Mouse (Mus musculus) heart, postnatal 0 days (tissue): Measurements from ENCODE around the gene Srek1.

Experiments used
- CTCF ChIP-seq: IDR thresholded peaks from 2 replicates; pipeline ENCODE4 v1.5.1; 2016; ENCODE audit warnings: antibody characterized with exemption, control low read depth, low read depth
- EP300 ChIP-seq: IDR thresholded peaks from 2 replicates; pipeline ENCODE4 v1.6.1; 2016; ENCODE audit warnings: antibody characterized with exemption, low read depth

DNA sequence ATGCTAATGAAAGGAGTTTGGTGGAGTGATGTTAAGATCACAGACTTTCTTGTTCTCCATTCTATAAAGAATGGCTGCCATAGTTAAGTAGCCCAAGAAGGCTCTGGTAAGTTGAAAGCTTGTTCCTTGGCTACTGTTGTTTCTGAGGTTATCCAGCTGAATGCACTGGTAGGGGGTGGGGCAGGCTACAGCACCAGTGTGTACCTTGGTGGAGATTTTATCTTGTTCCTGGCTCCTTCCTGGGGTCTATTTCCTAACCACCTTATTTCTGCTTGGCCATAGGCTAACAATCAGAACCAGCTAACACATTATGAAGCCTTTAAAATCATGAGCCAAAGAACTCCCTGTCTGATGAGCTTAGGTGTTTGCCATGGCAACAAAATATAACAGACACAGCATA, 3.6 kb downstream of the Srek1 start:
- TF ChIP-seq CTCF, result no peak
- no peak for TF ChIP-seq EP300
